Mouse (Mus musculus): ENCODE data around the gene Jaml. TPM values are rescaled to one million over a fixed set of nuclear protein-coding genes. Genes with fewer than 3 reads are reported as not detected.

Jaml gene
- total RNA-seq, 2 experiments from 2014 or later = 0.40 to 1.4 TPM

DNA sequence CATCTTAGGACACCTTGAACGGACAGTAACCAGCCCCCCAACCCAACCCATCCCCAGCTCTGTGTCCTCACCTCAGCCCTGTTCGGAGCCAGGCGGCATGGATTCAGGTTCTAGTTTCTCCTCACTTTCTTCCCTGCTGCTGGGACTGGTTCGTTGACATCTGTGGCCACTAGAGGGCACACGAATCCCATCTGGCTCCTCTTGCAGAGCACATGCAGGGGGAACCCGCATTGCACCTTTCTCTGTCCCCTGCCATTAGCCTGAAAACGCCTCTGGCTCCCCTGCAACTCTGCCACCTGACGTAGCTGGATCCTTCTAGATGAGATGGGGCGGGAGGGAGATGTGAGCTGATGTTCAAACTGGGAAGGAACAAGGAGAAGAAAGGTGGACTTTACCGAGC is 42.8 kb downstream of the Jaml start:
- DNase-seq = peak; percentile 71 to 84

- peak; percentile 57 to 66 for DNase-seq
These were observed 43.3 kb downstream of the Jaml start for GRCm38 (mm10) chr9:45122209-45122761.

DNA sequence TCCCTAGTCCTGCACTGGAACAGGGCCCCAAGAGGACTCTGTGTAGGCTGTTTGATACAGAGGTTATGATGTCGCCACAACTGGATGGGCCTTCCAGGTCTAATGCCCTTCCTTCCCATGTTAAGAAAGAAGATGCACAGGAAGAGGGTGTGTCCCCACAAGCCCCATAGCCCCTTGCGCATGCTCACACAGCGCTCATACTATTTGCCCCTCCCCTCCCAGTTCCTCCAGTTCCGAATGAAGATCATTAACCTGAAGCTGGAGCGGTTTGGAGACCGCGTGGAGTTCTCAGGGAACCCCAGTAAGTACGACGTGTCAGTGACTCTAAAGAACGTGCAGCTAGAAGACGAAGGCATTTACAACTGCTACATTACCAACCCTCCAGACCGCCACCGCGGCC is 46.2 kb downstream of the Jaml start:
- no peak for DNase-seq

GRCm38 (mm10) chr9:45126941-45127340 is 48.0 kb downstream of the Jaml start:
- DNase-seq = no peak

- DNase-seq = no peak
These were observed 51.1 kb downstream of the Jaml start for GRCm38 (mm10) chr9:45130119-45130518.

- DNase-seq = peak; percentile 46 to 77
These were observed 54.7 kb downstream of the Jaml start for GRCm38 (mm10) chr9:45133484-45134310.

DNA sequence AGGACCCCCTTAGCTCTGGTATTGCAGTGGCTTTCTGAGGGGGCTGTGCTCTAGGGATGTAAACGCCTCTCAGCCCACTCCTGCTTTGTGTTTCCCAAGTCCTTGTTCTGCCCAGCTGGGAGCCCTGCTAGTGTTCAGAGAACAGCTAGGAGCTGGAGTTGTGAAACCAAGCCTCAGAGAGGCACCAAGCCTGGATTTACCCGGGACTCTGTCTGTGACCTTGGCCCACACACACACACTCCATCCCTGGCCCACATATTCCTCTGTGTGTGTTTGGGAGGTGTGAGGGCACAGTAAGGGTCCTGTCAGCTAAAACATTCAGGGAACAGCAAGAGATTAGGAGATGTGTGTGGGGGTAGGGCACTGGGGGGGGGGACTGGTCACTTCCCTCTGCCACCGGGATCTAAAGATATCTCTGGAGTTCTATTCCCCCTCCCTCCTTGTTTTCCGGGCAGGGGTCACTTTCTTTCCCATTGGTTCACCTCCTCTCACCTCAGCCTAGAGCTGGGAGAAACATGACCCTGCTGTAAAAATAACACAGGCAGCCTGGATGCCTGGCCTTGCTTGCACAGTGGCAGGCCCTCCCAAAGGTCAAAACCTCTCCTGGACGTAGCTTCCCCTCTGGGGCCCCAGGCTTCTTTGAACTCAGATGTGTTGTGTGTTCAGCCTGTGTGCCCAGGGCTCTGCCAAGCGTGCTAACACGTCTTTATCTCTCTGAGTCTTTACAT is 57.6 kb downstream of the Jaml start:
- peak in 1 of 2 experiments; percentile 47 for DNase-seq

DNA sequence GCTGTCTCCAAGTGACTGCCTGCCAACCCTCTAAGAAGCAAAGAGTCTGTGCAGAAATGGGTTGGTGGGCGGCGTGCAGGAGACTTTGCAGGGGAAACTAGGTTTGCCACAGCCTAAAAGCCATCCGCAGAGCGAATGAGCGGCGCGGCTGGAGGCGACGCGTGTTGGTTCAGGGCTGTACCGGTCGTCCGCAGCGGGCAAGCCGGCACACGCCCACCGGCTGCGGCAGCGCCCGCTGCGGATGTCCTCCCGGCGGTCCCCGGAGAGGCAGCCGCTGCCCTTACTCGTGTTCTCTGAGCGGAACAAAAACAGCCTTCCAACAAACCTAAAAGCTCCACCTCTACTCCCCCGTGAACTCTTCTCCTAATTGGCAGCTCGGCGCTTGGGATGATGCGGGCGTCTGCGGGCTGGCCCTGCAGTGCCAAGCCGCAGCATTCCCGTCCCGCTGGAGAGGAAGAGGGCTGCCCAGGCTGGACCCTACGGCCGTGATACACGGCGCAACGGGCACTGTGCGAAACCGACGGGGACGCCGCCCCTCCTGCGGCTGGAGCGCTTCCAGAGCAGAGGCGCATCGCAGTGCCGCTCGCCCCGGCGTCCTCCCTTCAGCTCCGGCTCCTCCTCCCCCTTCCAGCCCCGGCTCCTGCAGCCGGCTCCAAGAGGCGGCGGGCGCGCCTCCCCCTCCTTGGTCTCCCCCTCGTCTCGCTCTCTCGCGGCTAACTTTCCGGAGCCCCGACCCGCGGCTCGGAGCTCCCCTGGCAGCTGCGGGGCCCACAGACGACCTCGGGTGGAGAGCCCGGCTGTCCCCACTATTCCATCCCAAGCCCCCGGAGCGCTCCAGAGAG is 59.4 kb downstream of the Jaml start, which contains the start of gene Scn4b:
Scn4b (plus strand) TSS at position 205 of the 842 bp plus-strand sequence.
- peak; percentile 50 to 55 for DNase-seq

DNA sequence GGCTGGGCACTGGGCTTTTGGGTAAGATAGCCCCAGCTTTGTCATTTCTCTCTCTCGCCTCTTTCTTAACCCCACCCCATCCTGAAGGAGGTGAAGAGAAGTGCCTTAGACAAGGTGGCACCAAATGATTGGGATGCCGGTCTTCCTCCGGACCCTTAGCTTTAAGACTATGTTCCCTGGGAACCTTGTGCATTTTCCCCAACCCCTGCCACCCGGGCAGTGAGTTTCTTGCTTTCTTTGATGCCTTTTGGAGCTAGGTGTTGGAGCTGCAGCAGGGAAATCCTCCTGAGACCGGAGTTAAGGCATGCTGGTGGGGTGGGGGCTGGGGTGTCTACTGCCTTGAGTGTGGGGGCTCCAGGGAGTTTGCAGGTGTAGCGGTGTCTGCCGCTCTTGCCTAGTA is 60.1 kb downstream of the Jaml start:
- no peak for DNase-seq

- DNase-seq = no peak
These were observed 62.0 kb downstream of the Jaml start for GRCm38 (mm10) chr9:45140945-45141344.

GRCm38 (mm10) chr9:45142686-45143085 is 63.7 kb downstream of the Jaml start:
- DNase-seq = no peak

DNA sequence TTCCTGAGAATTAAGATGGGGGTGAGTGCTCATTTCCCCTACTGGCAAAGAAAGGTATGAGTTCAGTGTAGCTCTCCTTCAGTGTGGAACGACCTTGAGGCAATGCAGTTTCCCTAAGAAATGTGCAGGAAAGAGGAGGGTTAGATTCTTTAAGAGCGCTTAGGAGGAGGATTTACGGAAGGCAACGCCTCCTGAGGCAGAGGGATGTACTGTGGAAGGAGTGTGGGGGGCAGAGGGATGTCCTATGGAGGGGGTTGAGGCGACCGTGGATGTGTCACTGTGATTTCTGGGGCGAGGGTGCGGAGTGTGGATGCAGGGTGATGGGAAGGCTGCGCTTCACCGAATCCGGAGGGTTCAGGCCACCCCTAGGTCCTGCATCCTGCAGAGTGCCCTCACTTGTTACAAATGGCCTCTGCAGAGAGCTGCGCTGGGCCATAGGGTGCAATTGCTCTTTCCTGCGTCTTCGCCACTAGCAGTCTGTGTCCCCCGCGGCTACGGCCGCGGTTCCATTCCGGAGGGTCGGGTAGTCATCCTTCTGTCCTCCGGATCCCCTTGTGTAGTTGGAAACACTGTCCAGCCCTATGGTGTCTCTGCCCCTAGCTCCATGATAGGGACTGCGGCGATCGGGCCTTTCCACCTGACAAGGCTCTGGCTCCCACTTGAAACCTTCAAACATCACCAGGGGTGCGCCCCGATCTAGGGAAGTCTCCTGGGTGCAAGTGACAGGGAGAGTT is 66.7 kb downstream of the Jaml start:
- DNase-seq = no peak

DNA sequence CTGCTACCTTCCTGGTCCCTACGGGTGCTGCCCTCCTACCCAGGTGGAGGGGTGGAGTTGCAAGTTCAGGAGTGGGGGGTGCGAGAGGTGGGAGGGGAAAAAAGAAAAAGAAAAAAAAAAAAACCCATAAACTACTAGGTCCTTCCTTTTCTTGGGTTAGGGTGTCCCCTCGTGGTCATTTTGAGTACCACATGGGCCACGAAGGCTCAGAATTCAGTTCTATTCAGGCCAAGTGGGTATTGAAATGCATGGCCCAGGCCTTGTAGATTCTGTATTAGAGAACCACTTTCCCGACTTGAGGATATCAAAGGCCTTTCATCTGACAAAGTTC is 67.2 kb downstream of the Jaml start:
- DNase-seq = peak; percentile 43 to 88

DNA sequence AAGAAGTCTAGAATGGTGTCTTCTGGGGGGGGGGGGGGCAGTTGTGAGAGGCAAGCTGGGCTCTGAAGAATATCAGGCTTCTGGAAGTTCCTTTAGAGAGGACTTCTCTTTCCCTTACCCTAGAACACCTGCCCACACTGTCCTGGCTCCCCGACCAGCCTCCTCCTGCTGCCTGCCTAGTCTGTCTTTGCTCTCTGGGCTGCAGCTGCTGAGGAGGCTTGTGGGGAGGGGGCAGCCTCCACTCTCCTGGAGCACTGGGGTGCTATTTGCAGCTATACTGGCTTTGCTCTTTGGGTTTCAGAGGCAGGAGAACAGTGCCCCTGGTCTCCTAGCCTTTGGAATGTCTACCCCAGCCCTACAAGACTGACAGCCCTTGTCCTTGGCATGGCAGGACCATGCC is 72.0 kb downstream of the Jaml start:
- DNase-seq = no peak

- no peak for DNase-seq
These were observed 74.4 kb downstream of the Jaml start for GRCm38 (mm10) chr9:45153361-45153760.

Other genes with a start within 250 kb of the Jaml start
- 10 to 100 TPM; 24.9 to 28.1 TPM for gene Kmt2a, start 197.9 kb upstream of the Jaml start, total RNA-seq (2021)
- 1,000 to 10,000 TPM; 1,708 to 2,082 TPM for gene Atp5l, start 158.4 kb upstream of the Jaml start, total RNA-seq (2021)
- gene Ube4a, start 113.6 kb upstream of the Jaml start, total RNA-seq (2021) = 10 to 100 TPM; 33.8 to 35.5 TPM
- 1 to 10 TPM in 1 of 2 experiments, under 1 TPM in 1; 0.62 to 4.6 TPM for gene Cd3g, start 98.8 kb upstream of the Jaml start, total RNA-seq (2021)
- 1 to 10 TPM in 1 of 2 experiments, not detected in 1; 4.1 TPM for gene Cd3d, start 97.4 kb upstream of the Jaml start, total RNA-seq (2021)
- 1 to 10 TPM in 1 of 2 experiments, under 1 TPM in 1; 0.47 to 6.4 TPM for gene Cd3e, start 69.6 kb upstream of the Jaml start, total RNA-seq (2021)
- gene Mpzl2, start 39.4 kb upstream of the Jaml start, total RNA-seq (2021) = 1 to 10 TPM in 1 of 2 experiments, under 1 TPM in 1; 0.62 to 2.3 TPM
- gene Mpzl3, start 24.0 kb upstream of the Jaml start, total RNA-seq (2021) = 1 to 10 TPM; 1.7 to 2.7 TPM
- 1 to 10 TPM; 1.3 to 1.7 TPM for gene Scn2b, start 38.6 kb downstream of the Jaml start, total RNA-seq (2021)
- 10 to 100 TPM; 29.9 to 30.4 TPM for gene Scn4b, start 59.2 kb downstream of the Jaml start, total RNA-seq (2021)
- gene BC049352, start 102.8 kb downstream of the Jaml start, total RNA-seq (2021) = under 1 TPM in 1 of 2 experiments, not detected in 1; 0.41 TPM
- under 1 TPM in 1 of 2 experiments, not detected in 1; 0.13 TPM for gene Tmprss4, start 124.9 kb downstream of the Jaml start, total RNA-seq (2021)
- gene Il10ra, start 190.0 kb downstream of the Jaml start, total RNA-seq (2021) = 1 to 10 TPM; 1.9 to 2.5 TPM
- gene Tmprss13, start 239.9 kb downstream of the Jaml start, total RNA-seq (2021) = 1 to 10 TPM; 6.2 to 7.9 TPM

All from heart, adult 18-20 months (tissue).